Mouse (Mus musculus): ENCODE measurements around the gene Ccdc87. TPM values are rescaled to one million over a fixed set of nuclear protein-coding genes. Genes with fewer than 3 reads are reported as not detected.

Ccdc87 gene
- total RNA-seq, 2 experiments from 2014 or later: not detected

DNA sequence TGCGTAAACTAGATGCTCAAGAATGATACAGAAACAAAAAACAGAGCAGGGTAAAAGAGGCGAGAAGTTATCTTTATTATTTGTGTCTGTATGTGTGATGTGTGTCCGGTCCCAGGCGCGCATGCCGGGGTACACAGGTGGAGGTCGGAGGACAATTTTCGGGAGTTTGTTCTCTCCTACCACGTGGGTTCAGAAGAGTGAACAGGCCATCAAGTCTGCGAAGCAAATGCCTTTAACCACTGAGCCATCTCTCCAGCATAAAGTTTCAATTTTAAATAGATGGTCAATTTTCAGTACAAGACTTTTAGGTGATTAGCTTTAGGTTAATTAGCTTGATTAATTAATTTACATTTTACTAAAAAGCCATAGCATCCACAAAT lies 40.1 kb downstream of the Ccdc87 start:
- intact Hi-C loops (cut with DNase I): loop anchor here (2.0 to 5.0 kb wide), 2 partner anchors 41 to 48 kb away; partner anchors contain the start of genes Ccdc87, Ccs and Dpp3
- DNase-seq: no peak

DNA sequence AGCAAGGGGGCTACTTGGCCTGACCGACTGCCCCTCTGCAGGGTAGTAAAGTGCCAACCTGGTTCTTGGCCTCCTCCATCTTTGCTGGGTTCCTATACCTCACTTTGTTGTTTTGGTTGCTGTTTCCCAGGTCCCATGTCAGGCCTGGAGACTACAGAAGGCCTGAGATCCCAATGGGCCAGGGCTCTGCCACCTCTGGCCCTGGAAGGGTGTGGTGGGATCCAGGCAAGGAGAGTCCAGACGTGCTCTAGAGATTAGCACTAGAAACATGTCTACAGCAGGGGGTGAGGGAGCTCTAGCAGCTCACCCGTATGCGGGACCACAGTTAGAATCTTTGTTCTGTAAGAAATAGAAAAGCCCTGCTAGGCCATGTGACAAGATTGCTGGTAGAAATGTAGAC lies 44.8 kb downstream of the Ccdc87 start:
- intact Hi-C loops (cut with DNase I): no loop called here
- DNase-seq: no peak

DNA sequence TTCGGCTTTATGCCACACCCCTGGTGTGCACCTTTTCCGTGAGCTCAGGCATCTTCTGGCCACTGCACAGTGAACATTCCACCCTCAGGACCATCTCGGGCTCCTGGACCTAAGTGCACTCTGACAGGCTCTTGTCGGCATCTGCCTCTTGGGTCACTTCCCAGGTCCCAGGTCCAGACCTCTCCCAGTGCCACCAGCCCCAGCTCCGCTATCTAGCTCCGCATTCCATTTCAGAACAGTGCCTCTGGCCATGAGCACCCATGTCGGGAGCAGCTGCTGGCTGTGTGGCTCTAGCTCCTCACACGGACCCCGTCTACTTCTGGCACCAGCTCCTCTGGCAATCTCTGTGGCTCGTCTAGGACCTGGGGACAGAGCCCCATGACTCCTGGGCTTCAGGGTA lies 50.6 kb downstream of the Ccdc87 start:
- intact Hi-C loops (cut with DNase I): no loop called here
- no peak for DNase-seq

DNA sequence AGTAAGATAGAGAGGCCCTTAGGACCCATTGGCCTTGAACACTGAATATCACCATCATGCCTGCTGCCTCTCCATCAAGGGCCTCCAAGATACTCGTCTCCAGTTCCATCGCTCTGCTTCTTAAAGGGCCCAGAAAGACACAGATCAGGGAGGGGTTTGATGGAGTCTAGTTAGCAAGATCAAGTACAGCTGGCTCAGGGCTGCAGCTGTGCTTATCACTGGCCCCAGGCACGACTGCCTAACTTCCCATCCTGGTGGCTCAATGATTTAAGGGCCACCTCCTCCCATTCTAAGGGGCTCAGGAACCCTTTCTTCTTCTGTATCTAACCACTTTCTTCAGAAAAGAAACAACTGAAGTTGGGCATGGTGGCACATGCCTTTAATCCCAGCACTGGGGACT lies 52.6 kb downstream of the Ccdc87 start:
- intact Hi-C loops (cut with DNase I): no loop called here
- DNase-seq: no peak

Other genes with a start within 250 kb of the Ccdc87 start
- gene Lrfn4, start 223.7 kb upstream of the Ccdc87 start, total RNA-seq (2021): 1 to 10 TPM; 7.7 to 9.2 TPM
- gene Rce1, start 213.7 kb upstream of the Ccdc87 start, total RNA-seq (2021): 10 to 100 TPM in 1 of 2 experiments, 1 to 10 TPM in 1; 9.4 to 10.1 TPM
- not detected for gene Gm960, start 140.7 kb upstream of the Ccdc87 start, total RNA-seq (2021)
- under 1 TPM; 0.19 to 0.22 TPM for gene Sptbn2, start 128.2 kb upstream of the Ccdc87 start, total RNA-seq (2021)
- gene Rbm4b, start 82.9 kb upstream of the Ccdc87 start, total RNA-seq (2021): 1 to 10 TPM; 5.9 to 7.0 TPM
- gene Rbm4, start 45.5 kb upstream of the Ccdc87 start, total RNA-seq (2021): 10 to 100 TPM; 42.5 to 43.7 TPM
- gene Gm21992, start 27.8 kb upstream of the Ccdc87 start, total RNA-seq (2021): 10 to 100 TPM; 18.3 to 19.8 TPM
- gene Rbm14, start 27.7 kb upstream of the Ccdc87 start, total RNA-seq (2021): 10 to 100 TPM; 23.0 to 24.5 TPM
- gene Ccs, start within 50 bp of the Ccdc87 start, total RNA-seq (2021): 10 to 100 TPM; 28.4 to 30.3 TPM
- 10 to 100 TPM; 84.5 to 90.7 TPM for gene Ctsf, start 15.8 kb downstream of the Ccdc87 start, total RNA-seq (2021)
- gene Actn3, start 38.5 kb downstream of the Ccdc87 start, total RNA-seq (2021): under 1 TPM; 0.30 to 0.44 TPM
- 1 to 10 TPM; 3.2 to 3.4 TPM for gene Zdhhc24, start 39.3 kb downstream of the Ccdc87 start, total RNA-seq (2021)
- gene Bbs1, start 67.3 kb downstream of the Ccdc87 start, total RNA-seq (2021): 1 to 10 TPM; 2.3 to 5.1 TPM
- 10 to 100 TPM; 17.4 to 21.3 TPM for gene Dpp3, start 88.9 kb downstream of the Ccdc87 start, total RNA-seq (2021)
- 1 to 10 TPM; 1.6 to 3.3 TPM for gene Peli3, start 103.8 kb downstream of the Ccdc87 start, total RNA-seq (2021)
- gene Mrpl11, start 122.8 kb downstream of the Ccdc87 start, total RNA-seq (2021): 10 to 100 TPM; 69.1 to 69.9 TPM
- gene Npas4, start 150.9 kb downstream of the Ccdc87 start, total RNA-seq (2021): not detected
- 10 to 100 TPM; 12.7 to 13.2 TPM for gene Slc29a2, start 184.5 kb downstream of the Ccdc87 start, total RNA-seq (2021)
- gene B4gat1, start 199.5 kb downstream of the Ccdc87 start, total RNA-seq (2021): 10 to 100 TPM; 45.1 to 47.2 TPM
- 1 to 10 TPM; 1.4 to 3.9 TPM for gene AC124502.3, start 199.5 kb downstream of the Ccdc87 start, total RNA-seq (2021)
- gene Brms1, start 202.0 kb downstream of the Ccdc87 start, total RNA-seq (2021): 10 to 100 TPM; 13.9 to 15.6 TPM
- gene Rin1, start 211.1 kb downstream of the Ccdc87 start, total RNA-seq (2021): 1 to 10 TPM; 1.8 to 2.1 TPM
- gene Cd248, start 228.7 kb downstream of the Ccdc87 start, total RNA-seq (2021): 10 to 100 TPM; 13.8 to 15.1 TPM
- 1 to 10 TPM; 1.7 to 2.8 TPM for gene Tmem151a, start 246.2 kb downstream of the Ccdc87 start, total RNA-seq (2021)
- 100 to 1,000 TPM in 1 of 2 experiments, 10 to 100 TPM in 1; 89.0 to 102 TPM for gene Yif1a, start 249.2 kb downstream of the Ccdc87 start, total RNA-seq (2021)